Mouse (Mus musculus) central nervous system, embryonic 11.5 days (tissue): ENCODE data around the gene Gga2. TPM values are rescaled to one million over a fixed set of nuclear protein-coding genes. Genes with fewer than 3 reads are reported as not detected.

ENCODE experiments used
- polyA plus RNA-seq: library from polyadenylated mRNA; depleted of rRNA; stranded (reverse); fragments of >200 nt; gene quantifications from 2 replicates; pipeline ENCODE4 v1.2.3, GENCODE M21; 2012; rRNA removed

The Gga2 gene
- 62.8 and 90.7 TPM in 2 replicates for polyA plus RNA-seq

GRCm38 (mm10) chr7:122020667-122021354 is at the start of gene Gga2:
Gga2 (minus strand) TSS chr7:122021222.

DNA sequence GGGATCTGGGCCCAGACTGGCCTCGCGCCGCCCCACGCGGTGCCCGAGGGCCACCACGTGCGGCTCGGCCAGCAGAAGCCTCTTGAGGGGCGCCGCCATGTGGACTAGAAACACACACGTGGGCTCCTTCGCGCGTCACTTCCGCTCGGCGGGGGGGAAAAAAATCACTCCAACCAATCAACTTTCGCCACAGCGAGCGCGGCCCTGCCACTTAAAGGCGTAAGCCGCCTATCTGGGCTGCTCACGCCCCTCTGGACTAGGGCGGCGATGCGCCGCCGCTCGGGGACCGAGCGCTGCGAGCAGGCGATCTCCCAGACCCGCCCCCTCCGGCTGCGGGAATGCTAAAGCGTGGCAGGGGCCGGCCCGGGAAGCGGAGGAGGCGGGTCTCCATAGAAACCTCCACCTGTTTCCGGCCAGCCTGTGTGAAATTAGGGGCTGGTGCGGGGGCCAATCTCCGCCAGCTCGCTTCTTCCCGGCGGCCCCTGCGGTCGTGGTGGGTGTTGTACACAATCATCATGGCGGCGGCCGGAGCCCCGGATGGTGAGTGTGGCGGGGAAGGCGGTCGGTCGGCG is 46.0 kb upstream of the Gga2 start, which contains the start of the genes Ubfd1 and Ears2:
Gene Ubfd1, plus strand, starts transcription at position 231 of the 572 bp plus-strand sequence.
Gene Ears2, minus strand, starts transcription at position 319 of the 572 bp plus-strand sequence.

GRCm38 (mm10) chr7:121981307-121981871 is 39.6 kb downstream of the Gga2 start, which contains the start of gene Cog7:
Cog7 (minus strand) TSS chr7:121981711.

Other genes with a start within 250 kb of the Gga2 start
- 0.19 TPM in 1 of 2 replicates, not detected in the other for gene Scnn1b, start 156.2 kb downstream of the Gga2 start, polyA plus RNA-seq
- gene Cog7, start 39.5 kb downstream of the Gga2 start, polyA plus RNA-seq, result 12.3 and 13.8 TPM in 2 replicates
- gene Ubfd1, start 46.0 kb upstream of the Gga2 start, polyA plus RNA-seq, result 56.3 and 81.8 TPM in 2 replicates
- gene Ears2, start 46.0 kb upstream of the Gga2 start, polyA plus RNA-seq, result 11.9 and 13.1 TPM in 2 replicates
- 114 and 185 TPM in 2 replicates for gene Ndufab1, start 80.7 kb upstream of the Gga2 start, polyA plus RNA-seq
- 15.6 and 18.9 TPM in 2 replicates for gene Palb2, start 111.8 kb upstream of the Gga2 start, polyA plus RNA-seq
- gene Dctn5, start 111.8 kb upstream of the Gga2 start, polyA plus RNA-seq, result 69.4 and 109 TPM in 2 replicates
- gene Plk1, start 138.2 kb upstream of the Gga2 start, polyA plus RNA-seq, result 70.2 and 101 TPM in 2 replicates
- gene Ern2, start 165.0 kb upstream of the Gga2 start, polyA plus RNA-seq, result 0.08 and 0.12 TPM in 2 replicates
- 0.31 and 0.70 TPM in 2 replicates for gene Chp2, start 198.3 kb upstream of the Gga2 start, polyA plus RNA-seq